Mouse (Mus musculus) kidney, embryonic 14.5 days (tissue): ENCODE measurements around the gene Ndufb11. TPM values are rescaled to one million over a fixed set of nuclear protein-coding genes. Genes with fewer than 3 reads are reported as not detected.

Source experiments
- ATAC-seq: fragments of 200-750 bp; cut with Nextera tagmentation; 2 replicates; pipeline ENCODE4 v1.8.0; 2017; ENCODE audit warnings: moderate number of reproducible peaks, mild to moderate bottlenecking, moderate TSS enrichment, moderate library complexity; ENCODE audit not compliant: low FRiP score, low TSS enrichment
- H3K27ac ChIP-seq: fragments of 300-500 bp; sonication (generic); 2 replicates; pipeline ENCODE4 v1.5.1; 2014; ENCODE audit warnings: low read depth, mild to moderate bottlenecking, low read length, moderate library complexity, mixed read lengths
- H3K27me3 ChIP-seq: fragments of 300-500 bp; sonication (generic); 2 replicates; pipeline ENCODE4 v1.6.1; 2014; ENCODE audit warnings: mild to moderate bottlenecking, low read length; ENCODE audit not compliant: control insufficient read depth, insufficient read depth
- H3K36me3 ChIP-seq: fragments of 300-500 bp; sonication (generic); 2 replicates; pipeline ENCODE4 v1.6.1; 2014; ENCODE audit warnings: low read length, mixed read lengths; ENCODE audit not compliant: control insufficient read depth, insufficient read depth
- H3K4me1 ChIP-seq: fragments of 300-500 bp; sonication (generic); 2 replicates; pipeline ENCODE4 v1.6.1; 2014; ENCODE audit warnings: low read length, mixed read lengths; ENCODE audit not compliant: control insufficient read depth, insufficient read depth
- H3K4me2 ChIP-seq: fragments of 300-500 bp; sonication (generic); replicated peaks from 2 replicates; pipeline ENCODE4 v1.6.1; 2014; ENCODE audit warnings: low read depth, mild to moderate bottlenecking, low read length
- H3K4me3 ChIP-seq: fragments of 300-500 bp; sonication (generic); 2 replicates; pipeline ENCODE4 v1.5.1; 2014; ENCODE audit warnings: mild to moderate bottlenecking, low read length
- H3K9ac ChIP-seq: fragments of 300-500 bp; sonication (generic); 2 replicates; pipeline ENCODE4 v1.6.1; 2014; ENCODE audit warnings: low read depth, mild to moderate bottlenecking, low read length, moderate library complexity
- H3K9me3 ChIP-seq: fragments of 300-500 bp; sonication (generic); 2 replicates; pipeline ENCODE4 v1.6.1; 2016; ENCODE audit warnings: low read length; ENCODE audit not compliant: control insufficient read depth
- WGBS: fragments of 180-500 bp; shearing (Covaris S2); extraction: QIAGEN DNeasy Blood & Tissue Kit; methylation state at CpG from one replicate; pipeline ENCODE4 v1.1.7; 2014; 5-methylcytosine and 5-hydroxymethylcytosine counted together
- polyA plus RNA-seq: library from polyadenylated mRNA; unstranded; fragments of >200 nt; fragmentation: Nextera tagmentation; extraction: Ambion mirVana; gene quantifications from 2 replicates; pipeline ENCODE4 v1.2.1, GENCODE M21; 2014

Ndufb11 gene
- polyA plus RNA-seq = 243 and 313 TPM in 2 replicates

- Histone ChIP-seq H3K4me1 (no peaks in the 10 kb centered on the region), H3K4me3 (peak within 1 kb of the TSS; percentile 61), H3K27ac (peak within 1 kb of the TSS; percentile 83), H3K4me2 (peak within 1 kb of the TSS; percentile 49), H3K36me3 (peaks cover 8% of the 10 kb centered on the region; the same call in 1 of the 2 replicates), H3K9me3 (no peaks in the 10 kb centered on the region), H3K9ac (peak within 1 kb of the TSS; percentile 65), H3K27me3 (no peaks in the 10 kb centered on the region)
- ATAC-seq = peak; percentile 99
- WGBS = 17% methylated on average over 44 of the region's 49 CpGs
Observed at GRCm38 (mm10) chrX:20617176-20617902, at the start of gene Ndufb11, which contains the start of gene Rbm10. Gene Ndufb11, minus strand, starts transcription at chrX:20617619. Gene Rbm10, plus strand, starts transcription at chrX:20617503.

GRCm38 (mm10) chrX:20663444-20663790, 46.0 kb upstream of the Ndufb11 start:
- Histone ChIP-seq H3K27ac (0 out of 2 replicates have a peak overlapping the region, but pooled peaks have one; percentile 11), H3K9ac (peak overlapping the region; percentile 77), H3K9me3 (no peaks in the 10 kb centered on the region), H3K36me3 (peaks cover 15% of the 10 kb centered on the region), H3K4me2 (peak overlapping the region; percentile 43), H3K4me3 (peak overlapping the region; percentile 61), H3K4me1 (0 out of 2 replicates have a peak, but pooled peaks cover 3% of the 10 kb centered on the region), H3K27me3 (no peaks in the 10 kb centered on the region)
- WGBS = 17% methylated on average over 9 of the region's 9 CpGs
- ATAC-seq = no peak

- Histone ChIP-seq H3K4me3 (peak overlapping the region; percentile 61), H3K27me3 (no peaks in the 10 kb centered on the region), H3K4me2 (peak overlapping the region; percentile 43), H3K27ac (peak overlapping the region; percentile 69; the same call in 1 of the 2 replicates), H3K9ac (peak overlapping the region; percentile 77), H3K36me3 (peaks cover 13% of the 10 kb centered on the region), H3K4me1 (0 out of 2 replicates have a peak, but pooled peaks cover 3% of the 10 kb centered on the region), H3K9me3 (no peaks in the 10 kb centered on the region)
- peak; percentile 88 for ATAC-seq
- 25% methylated on average over 28 of the region's 28 CpGs for WGBS
Observed at GRCm38 (mm10) chrX:20662716-20663443, 45.5 kb upstream of the Ndufb11 start.

- Histone ChIP-seq H3K27me3 (no peaks in the 10 kb centered on the region), H3K4me1 (0 out of 2 replicates have a peak, but pooled peaks cover 3% of the 10 kb centered on the region), H3K4me2 (no peak overlapping the region), H3K36me3 (peaks cover 9% of the 10 kb centered on the region), H3K9ac (no peak overlapping the region), H3K4me3 (no peak overlapping the region), H3K9me3 (no peaks in the 10 kb centered on the region), H3K27ac (no peak overlapping the region)
- 40% methylated on average over 5 of the region's 5 CpGs for WGBS
- ATAC-seq = peak; percentile 7
Observed at GRCm38 (mm10) chrX:20662317-20662715, 44.9 kb upstream of the Ndufb11 start.

DNA sequence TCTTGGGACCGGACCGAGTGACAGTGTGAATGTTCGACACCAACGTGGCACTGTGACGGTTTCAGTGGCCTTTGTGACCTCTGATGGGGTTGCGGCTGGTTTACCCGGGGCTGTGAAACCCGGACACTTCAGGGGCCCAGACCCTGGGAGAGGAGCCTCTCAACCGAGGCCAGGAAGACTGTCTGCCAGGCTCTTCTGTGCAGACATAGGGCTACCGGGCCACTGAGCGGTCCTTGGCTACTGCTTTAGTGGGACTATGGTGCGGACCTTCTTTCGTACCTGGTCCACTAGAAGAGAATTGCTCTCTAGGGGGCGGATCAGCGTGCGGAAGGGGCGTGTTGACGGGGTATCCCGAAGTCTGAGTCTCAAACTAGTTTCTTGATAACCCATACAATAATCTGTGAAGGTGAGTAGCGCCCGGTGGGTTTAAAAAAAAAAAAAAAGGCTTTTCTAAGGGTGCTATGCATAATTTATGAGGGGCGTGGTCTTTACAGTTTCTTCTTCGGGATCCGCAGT, 41.5 kb upstream of the Ndufb11 start:
- Histone ChIP-seq H3K9me3 (no peaks in the 10 kb centered on the region), H3K4me2 (peak overlapping the region; percentile 66), H3K4me3 (peak overlapping the region; percentile 48), H3K9ac (peak overlapping the region; percentile 44; the same call in 1 of the 2 replicates), H3K4me1 (no peaks in the 10 kb centered on the region), H3K27me3 (no peaks in the 10 kb centered on the region), H3K36me3 (no peaks in the 10 kb centered on the region), H3K27ac (no peak overlapping the region)
- ATAC-seq = peak; percentile 40
- WGBS = 21% methylated on average over 24 of the region's 24 CpGs

DNA sequence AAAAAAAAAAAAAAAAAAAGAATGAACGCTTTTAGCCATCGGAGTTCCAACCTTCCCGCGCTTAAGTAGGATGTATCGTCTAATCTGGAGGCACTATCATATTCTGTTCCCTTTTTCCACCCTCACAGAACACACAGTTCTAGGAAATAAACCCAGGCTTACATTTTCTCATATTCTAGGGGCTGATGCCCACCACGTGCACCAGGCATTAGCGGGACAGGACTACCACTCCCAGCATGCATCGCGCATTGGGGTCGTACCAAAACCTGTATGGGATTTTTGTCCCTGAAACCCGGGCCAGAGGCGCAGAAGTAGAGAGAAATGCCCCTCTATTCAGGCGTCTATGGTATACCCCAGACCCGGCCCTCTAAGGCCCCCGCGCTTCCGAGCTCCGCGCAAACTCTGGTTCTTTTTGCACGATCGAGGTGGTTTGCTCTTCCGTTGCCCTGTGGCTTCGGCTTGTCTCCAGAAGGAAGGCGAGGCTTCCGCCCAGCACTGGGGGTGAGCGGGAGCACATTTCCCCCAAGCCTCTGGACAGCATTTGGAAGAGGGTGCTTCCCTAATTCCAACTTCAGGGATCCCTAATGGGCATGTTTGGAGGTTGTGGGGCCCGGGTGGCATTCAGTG, 40.7 kb upstream of the Ndufb11 start, which contains the start of gene Uba1:
TSS of gene Uba1 (plus strand) at position 301 of the 627 bp plus-strand sequence.
- Histone ChIP-seq H3K36me3 (no peaks in the 10 kb centered on the region), H3K4me1 (no peaks in the 10 kb centered on the region), H3K4me2 (peak within 1 kb of the TSS; percentile 66), H3K27ac (no peak within 1 kb of the TSS; the same call in 1 of the 2 replicates), H3K9ac (peak within 1 kb of the TSS; percentile 44), H3K9me3 (no peaks in the 10 kb centered on the region), H3K27me3 (no peaks in the 10 kb centered on the region), H3K4me3 (peak within 1 kb of the TSS; percentile 48)
- peak; percentile 92 for ATAC-seq
- 21% methylated on average over 27 of the region's 27 CpGs for WGBS

DNA sequence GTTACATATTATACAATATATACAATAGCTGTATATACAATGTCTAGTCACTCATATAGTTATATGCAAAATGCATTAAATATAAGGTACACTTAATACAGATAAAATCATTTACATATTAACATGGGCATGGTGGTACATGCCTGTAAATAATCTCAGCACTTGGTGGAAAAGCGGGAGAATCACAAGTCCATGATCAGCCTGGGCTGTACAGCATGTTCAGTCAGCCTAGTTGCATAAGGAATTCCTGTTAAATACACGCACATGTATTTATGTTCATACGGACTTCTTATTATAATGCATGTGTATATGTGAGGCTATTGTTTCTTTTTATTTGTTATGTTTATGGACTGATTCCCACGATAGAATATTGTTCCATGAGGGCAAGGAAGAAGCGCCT, 40.2 kb upstream of the Ndufb11 start:
- 44% methylated on average over 5 of the region's 5 CpGs for WGBS
- no peaks in the 10 kb centered on the region for H3K27me3 ChIP-seq
- no peak overlapping the region for H3K27ac ChIP-seq
- peak overlapping the region; percentile 48; the same call in 1 of the 2 replicates for H3K4me3 ChIP-seq
- H3K9ac ChIP-seq = peak overlapping the region; percentile 37; the same call in 1 of the 2 replicates
- peak overlapping the region; percentile 66 for H3K4me2 ChIP-seq
- H3K4me1 ChIP-seq = no peaks in the 10 kb centered on the region
- ATAC-seq = no peak
- no peaks in the 10 kb centered on the region for H3K9me3 ChIP-seq
- H3K36me3 ChIP-seq = no peaks in the 10 kb centered on the region

GRCm38 (mm10) chrX:20644780-20645179, 27.4 kb upstream of the Ndufb11 start:
- Histone ChIP-seq H3K27me3 (no peaks in the 10 kb centered on the region), H3K4me3 (no peak overlapping the region), H3K9ac (no peak overlapping the region), H3K4me1 (no peaks in the 10 kb centered on the region), H3K27ac (no peak overlapping the region), H3K36me3 (peaks cover 41% of the 10 kb centered on the region), H3K9me3 (no peaks in the 10 kb centered on the region), H3K4me2 (no peak overlapping the region)
- WGBS = 85% methylated on average over 5 of the region's 5 CpGs
- no peak for ATAC-seq
